Mouse (Mus musculus) limb, embryonic 10.5 days (tissue): Measurements from ENCODE around the gene N4bp3. TPM values are rescaled to one million over a fixed set of nuclear protein-coding genes. Genes with fewer than 3 reads are reported as not detected.

Source experiments
- DNase-seq: peaks from one replicate; pipeline ENCODE4 v3.0.0-alpha.2; 2017; ENCODE audit warnings: low spot score
- H3K27ac ChIP-seq: fragments of 300-500 bp; sonication (generic); 2 replicates; pipeline ENCODE4 v1.5.1; 2016; ENCODE audit warnings: mild to moderate bottlenecking
- H3K27me3 ChIP-seq: fragments of 300-500 bp; sonication (generic); 2 replicates; pipeline ENCODE4 v1.6.1; 2016; ENCODE audit warnings: low read depth, mild to moderate bottlenecking; ENCODE audit not compliant: poor library complexity, severe bottlenecking
- H3K36me3 ChIP-seq: fragments of 300-500 bp; sonication (generic); 2 replicates; pipeline ENCODE4 v1.6.1; 2016; ENCODE audit warnings: mild to moderate bottlenecking, moderate library complexity
- H3K4me1 ChIP-seq: fragments of 300-500 bp; sonication (generic); 2 replicates; pipeline ENCODE4 v1.6.1; 2016
- H3K4me3 ChIP-seq: fragments of 300-500 bp; sonication (generic); 2 replicates; pipeline ENCODE4 v1.5.1; 2016; ENCODE audit warnings: mild to moderate bottlenecking, moderate library complexity
- H3K9me3 ChIP-seq: fragments of 300-500 bp; sonication (generic); replicated peaks from 2 replicates; pipeline ENCODE4 v1.6.1; 2016; ENCODE audit warnings: mild to moderate bottlenecking
- WGBS: fragments of 180-500 bp; shearing (Covaris S2); methylation state at CpG from one replicate; pipeline ENCODE4 v1.1.7; 2016; 5-methylcytosine and 5-hydroxymethylcytosine counted together
- polyA plus RNA-seq: library from polyadenylated mRNA; unstranded; fragments of >200 nt; fragmentation: Nextera tagmentation; extraction: Ambion mirVana; gene quantifications from 2 replicates; pipeline ENCODE4 v1.2.1, GENCODE M21; 2016

Gene N4bp3
- polyA plus RNA-seq, 1 experiment from 2014 or later = 27.9 TPM

- Histone ChIP-seq H3K9me3 (no peaks in the 10 kb centered on the region), H3K4me1 (peaks cover 37% of the 10 kb centered on the region), H3K27ac (peak overlapping the region; percentile 99), H3K36me3 (peaks cover 52% of the 10 kb centered on the region), H3K27me3 (no peaks in the 10 kb centered on the region), H3K4me3 (peak overlapping the region; percentile 86)
- peak; percentile 81 for DNase-seq
- WGBS = under 1% methylated on average over 81 of the region's 81 CpGs
Measured at GRCm38 (mm10) chr11:51605602-51606446, 44.8 kb downstream of the N4bp3 start.

- Histone ChIP-seq H3K36me3 (peaks cover 88% of the 10 kb centered on the region), H3K9me3 (no peaks in the 10 kb centered on the region), H3K27ac (no peak overlapping the region), H3K4me1 (peaks cover 33% of the 10 kb centered on the region), H3K4me3 (0 out of 2 replicates have a peak overlapping the region, but pooled peaks have one; percentile 6), H3K27me3 (no peaks in the 10 kb centered on the region)
- no peak for DNase-seq
- WGBS = 94% methylated on average over 3 of the region's 3 CpGs
Measured at GRCm38 (mm10) chr11:51602253-51602652, 48.4 kb downstream of the N4bp3 start.

- H3K27ac ChIP-seq = no peak overlapping the region
- peaks cover 100% of the 10 kb centered on the region for H3K36me3 ChIP-seq
Measured at GRCm38 (mm10) chr11:51597553-51597952, 53.1 kb downstream of the N4bp3 start.

DNA sequence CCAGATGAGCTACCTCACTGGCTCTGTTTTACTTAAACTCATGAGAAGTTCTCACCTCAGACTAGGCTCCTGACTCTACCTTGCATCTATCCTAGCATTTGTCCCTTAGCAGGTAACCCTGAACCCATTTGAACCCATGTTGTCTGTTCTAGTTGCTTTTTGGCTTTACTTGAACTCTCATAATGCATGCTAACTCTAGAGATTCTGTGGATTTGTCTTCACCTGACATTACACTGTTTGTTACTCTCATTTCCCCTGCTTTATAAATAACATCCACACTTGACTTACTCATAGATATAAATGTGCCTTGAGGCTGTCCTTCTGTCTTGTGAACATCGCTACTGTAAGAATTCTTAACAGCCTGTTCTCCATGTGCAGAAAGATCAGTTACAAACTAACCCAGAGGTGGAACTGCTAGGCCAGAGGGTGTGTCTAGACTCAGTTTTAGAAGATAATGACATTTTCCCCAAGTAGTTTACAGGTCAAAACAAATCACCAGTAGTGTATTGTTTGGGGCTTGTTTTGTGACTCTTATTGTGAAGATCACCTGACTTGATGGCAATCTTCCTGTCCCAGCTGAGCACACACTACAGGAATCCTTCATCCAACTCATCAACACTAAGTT, 55.1 kb downstream of the N4bp3 start:
- no peaks in the 10 kb centered on the region for H3K4me1 ChIP-seq
- H3K27ac ChIP-seq = no peak overlapping the region
- peaks cover 100% of the 10 kb centered on the region for H3K36me3 ChIP-seq
- WGBS = 98% methylated on average over 1 of the region's 1 CpGs
- no peak overlapping the region for H3K4me3 ChIP-seq
- H3K9me3 ChIP-seq = no peaks in the 10 kb centered on the region
- no peak for DNase-seq
- H3K27me3 ChIP-seq = no peaks in the 10 kb centered on the region

More at GRCm38 (mm10) chr11:51597553-51597952, 53.1 kb downstream of the N4bp3 start:
- Histone ChIP-seq H3K9me3 (no peaks in the 10 kb centered on the region), H3K4me3 (no peak overlapping the region), H3K27me3 (no peaks in the 10 kb centered on the region), H3K4me1 (peaks cover 10% of the 10 kb centered on the region)
- WGBS = 86% methylated on average over 2 of the region's 2 CpGs
- no peak for DNase-seq

GRCm38 (mm10) chr11:51594715-51595350, 55.8 kb downstream of the N4bp3 start:
- DNase-seq = no peak
- Histone ChIP-seq H3K27me3 (no peaks in the 10 kb centered on the region), H3K27ac (no peak overlapping the region), H3K4me1 (no peaks in the 10 kb centered on the region), H3K9me3 (no peaks in the 10 kb centered on the region), H3K4me3 (no peak overlapping the region), H3K36me3 (peaks cover 100% of the 10 kb centered on the region)
- WGBS = 75% methylated on average over 3 of the region's 3 CpGs

- H3K36me3 ChIP-seq = peaks cover 100% of the 10 kb centered on the region
- no peak for DNase-seq
- no peaks in the 10 kb centered on the region for H3K9me3 ChIP-seq
- 90% methylated on average over 6 of the region's 6 CpGs for WGBS
- no peaks in the 10 kb centered on the region for H3K4me1 ChIP-seq
- no peak overlapping the region for H3K4me3 ChIP-seq
- H3K27me3 ChIP-seq = no peaks in the 10 kb centered on the region
- H3K27ac ChIP-seq = no peak overlapping the region
Measured at GRCm38 (mm10) chr11:51593849-51594248, 56.8 kb downstream of the N4bp3 start.

GRCm38 (mm10) chr11:51593368-51593767, 57.3 kb downstream of the N4bp3 start:
- no peak for DNase-seq
- H3K27me3 ChIP-seq = no peaks in the 10 kb centered on the region
- H3K27ac ChIP-seq = no peak overlapping the region
- H3K4me3 ChIP-seq = no peak overlapping the region
- H3K4me1 ChIP-seq = no peaks in the 10 kb centered on the region
- H3K36me3 ChIP-seq = peaks cover 100% of the 10 kb centered on the region
- H3K9me3 ChIP-seq = no peaks in the 10 kb centered on the region
- 96% methylated on average over 4 of the region's 4 CpGs for WGBS

Other genes with a start within 250 kb of the N4bp3 start
- 15.6 and 16.1 TPM in 2 replicates for gene Phykpl, start 66.1 kb downstream of the N4bp3 start, polyA plus RNA-seq
- gene Hnrnpab, start 44.0 kb downstream of the N4bp3 start, polyA plus RNA-seq = 723 and 764 TPM in 2 replicates
- gene Nhp2, start 31.1 kb downstream of the N4bp3 start, polyA plus RNA-seq = 230 and 312 TPM in 2 replicates
- 37.1 and 42.1 TPM in 2 replicates for gene Rmnd5b, start 14.9 kb downstream of the N4bp3 start, polyA plus RNA-seq
- 3.2 and 4.1 TPM in 2 replicates for gene D930048N14Rik, start 112 bp upstream of the N4bp3 start, polyA plus RNA-seq
- 73.4 and 80.2 TPM in 2 replicates for gene 0610009B22Rik, start 38.0 kb upstream of the N4bp3 start, polyA plus RNA-seq
- 10.4 and 13.4 TPM in 2 replicates for gene Sec24a, start 112.8 kb upstream of the N4bp3 start, polyA plus RNA-seq
- gene Sar1b, start 112.8 kb upstream of the N4bp3 start, polyA plus RNA-seq = 96.8 and 106 TPM in 2 replicates
- 0.69 and 0.78 TPM in 2 replicates for gene Jade2, start 206.8 kb upstream of the N4bp3 start, polyA plus RNA-seq